Mouse (Mus musculus): Measurements from ENCODE around the gene Tor4a. TPM values are rescaled to one million over a fixed set of nuclear protein-coding genes. Genes with fewer than 3 reads are reported as not detected.

The Tor4a gene
- polyA plus RNA-seq (2017; shearing (Covaris generic)): 100 to 1,000 TPM in 1 of 2 experiments, 10 to 100 TPM in 1; 82.2 to 121 TPM

DNA sequence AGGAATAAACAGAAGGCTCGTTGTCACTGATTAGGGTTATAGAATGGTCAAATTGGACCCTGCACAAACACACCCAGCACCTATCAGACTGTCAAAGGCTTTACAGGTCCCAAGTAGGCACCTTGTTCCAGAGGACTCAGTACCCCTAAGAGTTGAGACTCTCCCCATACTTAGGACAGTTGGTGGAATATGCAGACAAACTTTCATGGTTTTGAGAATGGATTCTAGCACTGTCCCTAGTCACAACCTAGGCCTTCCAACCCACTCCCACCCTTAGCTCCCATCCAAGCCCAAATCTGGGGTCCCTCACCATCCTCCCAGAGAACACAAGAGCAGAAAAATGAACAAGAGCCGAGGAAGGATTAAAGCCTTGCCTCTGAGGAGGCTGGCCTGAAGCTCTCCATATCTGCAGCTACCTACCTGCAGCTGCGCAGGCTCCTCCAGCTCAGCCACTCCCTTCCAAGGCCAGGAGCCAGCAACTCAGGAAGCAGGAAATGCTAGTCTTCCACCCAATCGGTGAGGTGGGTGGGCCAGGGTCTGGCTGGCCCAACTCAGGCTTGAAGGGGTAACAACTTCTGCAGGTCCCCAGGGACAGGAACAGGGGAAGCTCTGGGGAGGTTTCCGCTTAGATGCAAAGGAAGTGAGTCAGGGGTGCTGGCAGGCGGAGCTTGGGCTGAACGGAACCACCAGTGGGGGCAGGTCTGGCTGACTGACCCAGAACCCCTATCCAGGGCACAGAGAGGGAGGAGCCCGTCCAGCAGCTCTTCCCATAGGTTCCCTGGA lies at the start of gene Tor4a:
Tor4a (minus strand) TSS at position 715 of the 783 bp plus-strand sequence.

DNA sequence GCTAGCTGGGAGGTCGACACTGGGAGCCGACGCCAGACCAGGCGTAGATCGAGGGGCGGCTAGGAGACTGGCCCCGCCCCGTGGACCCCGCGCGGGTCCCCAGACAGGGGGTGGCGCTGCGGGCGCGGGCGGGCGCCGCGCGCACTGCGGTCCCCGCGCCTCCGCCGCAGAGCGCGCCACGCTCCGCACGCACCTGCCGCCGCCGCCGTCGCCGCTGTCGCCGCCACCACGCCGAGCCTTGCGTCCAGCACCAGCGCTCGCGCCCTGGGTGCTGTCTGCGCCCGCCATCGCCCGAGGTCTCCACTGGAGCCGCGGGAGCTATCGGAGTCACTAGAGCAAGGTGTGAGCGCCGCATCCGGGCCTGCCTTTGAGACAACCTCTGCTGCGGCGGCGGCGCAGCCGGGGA lies 45.4 kb upstream of the Tor4a start, which contains the start of the genes Rnf208 and Cysrt1:
Rnf208 (plus strand) TSS at position 155 of the 406 bp plus-strand sequence.
Cysrt1 (minus strand) TSS at position 352 of the 406 bp plus-strand sequence.

DNA sequence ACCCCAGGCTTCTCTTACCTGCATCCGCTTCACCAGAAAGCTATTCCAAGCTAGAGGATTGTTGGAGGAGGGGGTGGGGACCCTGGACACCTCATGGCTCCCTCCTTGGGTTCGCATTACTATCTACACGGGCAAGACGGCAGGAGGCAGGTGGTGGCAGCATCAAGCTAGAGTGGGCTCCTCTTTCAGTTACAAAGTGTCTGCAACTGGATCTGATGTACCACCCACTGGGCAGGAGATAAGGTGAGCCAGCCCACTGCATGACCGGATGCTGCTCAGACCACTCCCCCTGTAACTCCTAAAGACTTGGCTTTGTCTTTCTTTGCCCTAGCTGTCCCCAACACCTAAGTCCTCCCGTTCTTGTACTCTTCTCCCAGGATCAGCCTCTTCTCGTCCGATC lies 39.9 kb upstream of the Tor4a start, which contains the start of gene Rnf224:
Rnf224 (minus strand) TSS at position 174 of the 400 bp plus-strand sequence.

DNA sequence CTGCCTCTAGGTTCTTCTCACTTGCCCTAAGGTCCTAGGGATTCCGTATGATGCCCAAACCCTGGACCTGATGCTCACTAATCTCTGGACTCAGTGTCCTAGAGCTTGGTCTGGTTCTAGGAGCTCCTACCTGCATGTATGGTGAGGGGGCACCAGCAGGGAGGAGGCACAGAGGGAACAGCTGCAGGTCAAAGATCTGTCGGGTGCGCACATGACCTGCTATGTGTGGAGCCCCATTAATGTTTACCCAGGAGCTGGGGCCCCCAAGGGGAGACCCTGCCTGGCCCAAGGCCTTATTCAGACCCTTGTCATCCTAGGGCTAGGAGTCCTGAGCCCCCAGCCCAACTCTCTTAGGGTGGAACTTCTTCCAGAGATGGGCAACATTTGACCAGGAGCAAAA lies 37.4 kb upstream of the Tor4a start, which contains the start of gene Slc34a3:
Slc34a3 (minus strand) TSS at position 315 of the 400 bp plus-strand sequence.

DNA sequence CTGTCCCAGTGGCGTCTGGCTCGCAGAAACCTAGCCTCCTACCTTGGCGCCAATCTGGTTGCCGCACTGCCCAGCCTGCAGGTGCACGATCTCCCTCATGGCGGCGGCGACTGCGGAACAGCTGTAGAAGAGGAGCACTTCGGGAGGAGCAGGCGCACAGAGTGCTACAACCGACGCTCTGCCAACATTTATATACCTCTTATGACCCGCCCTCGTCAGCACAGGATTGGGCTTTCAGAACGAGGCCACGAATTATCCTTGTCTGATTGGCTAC lies 27.7 kb upstream of the Tor4a start, which contains the start of gene Tubb4b:
Tubb4b (minus strand) TSS at position 211 of the 274 bp plus-strand sequence.

DNA sequence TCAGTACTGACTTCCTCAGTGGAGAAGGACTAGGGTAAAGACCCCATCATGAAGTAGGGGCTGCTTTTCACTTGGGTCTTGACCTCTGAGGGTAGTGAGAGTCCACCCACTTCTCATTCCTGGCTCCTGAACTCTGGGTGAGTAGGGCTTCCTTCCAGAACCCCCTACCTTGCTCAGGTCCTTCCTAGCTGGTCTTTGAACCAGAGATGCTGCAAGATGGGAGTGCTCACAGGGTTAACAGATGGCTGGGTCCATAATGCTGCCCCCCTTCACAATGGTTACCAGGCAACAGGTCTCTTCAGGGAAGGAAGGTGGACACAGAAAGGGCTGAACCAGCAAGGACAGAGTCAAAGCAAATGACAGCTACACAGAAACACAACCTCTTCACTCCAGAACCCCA lies 21.8 kb upstream of the Tor4a start, which contains the start of gene Fam166a:
Fam166a (plus strand) TSS at position 301 of the 400 bp plus-strand sequence.

DNA sequence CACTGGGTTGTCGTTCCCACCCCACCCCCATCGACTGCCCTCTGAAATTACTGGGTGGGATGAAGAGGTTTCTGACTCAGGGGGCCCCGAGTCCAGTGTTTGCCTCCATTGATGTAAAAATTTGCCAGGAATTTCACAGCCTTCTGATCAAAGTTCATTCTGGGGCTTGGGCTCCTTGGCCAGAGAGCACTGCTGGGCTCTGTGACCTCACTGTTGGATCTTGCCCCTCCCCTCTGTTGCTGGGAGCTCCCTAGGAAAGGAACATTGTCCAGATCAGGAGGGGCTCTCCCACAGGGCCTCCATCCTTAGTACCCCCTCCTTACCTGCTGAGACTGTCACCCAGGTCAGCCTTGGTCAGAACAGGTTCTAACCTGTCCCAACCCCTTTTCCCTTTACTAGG lies 17.8 kb upstream of the Tor4a start, which contains the start of gene Stpg3:
Stpg3 (minus strand) TSS at position 194 of the 400 bp plus-strand sequence.

DNA sequence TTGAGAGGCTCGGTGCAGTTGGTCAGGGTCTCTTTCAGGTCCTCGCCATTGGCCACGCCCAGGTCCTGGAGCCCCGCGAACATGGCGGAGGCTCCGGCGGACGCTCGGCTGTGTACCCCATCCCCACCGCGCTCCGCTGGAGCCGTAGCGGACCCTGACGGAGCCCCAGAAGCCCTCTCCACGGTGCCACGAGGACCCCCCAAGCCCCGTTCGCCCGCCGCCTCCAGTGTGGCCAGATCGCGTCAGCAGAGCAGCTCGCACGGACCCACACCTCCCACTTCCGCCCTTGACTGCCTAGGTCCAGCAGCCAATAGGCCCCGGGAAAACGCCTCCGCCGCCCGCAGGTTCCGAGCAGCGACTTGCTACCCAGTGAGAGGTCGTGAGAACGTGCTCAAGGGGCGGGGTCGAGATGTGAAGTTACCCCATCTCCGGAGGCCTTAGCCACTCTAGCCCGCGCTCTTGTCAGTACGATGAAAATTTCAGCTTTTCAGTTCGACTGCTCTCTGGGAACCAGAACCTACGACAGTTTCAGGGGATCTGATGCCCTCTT lies 14.5 kb upstream of the Tor4a start, which contains the start of gene Nelfb:
Nelfb (minus strand) TSS at position 369 of the 550 bp plus-strand sequence.

DNA sequence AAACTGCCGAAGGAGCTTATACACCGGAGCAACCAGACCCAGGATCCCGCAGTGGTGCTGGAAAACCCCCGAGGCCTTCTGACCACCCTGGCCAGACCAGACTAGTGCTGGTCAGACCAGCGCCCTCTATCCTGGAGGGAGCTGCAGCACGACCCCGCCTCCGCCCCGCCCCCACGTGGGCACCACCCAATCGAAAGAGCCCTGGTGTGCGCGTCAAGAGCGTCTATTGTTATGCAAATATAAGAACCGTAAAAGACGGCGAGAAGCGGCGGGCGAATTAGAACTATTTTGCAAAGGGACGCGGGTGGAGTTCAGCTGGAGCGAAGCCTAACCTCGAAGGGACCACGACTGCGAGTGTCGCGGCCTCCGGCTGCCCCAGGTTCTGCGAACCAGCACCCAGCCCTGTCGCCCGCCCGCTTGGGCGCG lies 16.2 kb downstream of the Tor4a start, which contains the start of gene Nrarp:
Nrarp (plus strand) TSS at position 281 of the 426 bp plus-strand sequence.

Other genes with a start within 250 kb of the Tor4a start
- 10 to 100 TPM; 19.8 to 33.2 TPM for gene Zmynd19, start 247.1 kb downstream of the Tor4a start, polyA plus RNA-seq (2017; shearing (Covaris generic))
- 10 to 100 TPM; 23.9 to 30.5 TPM for gene Dph7, start 234.5 kb downstream of the Tor4a start, polyA plus RNA-seq (2017; shearing (Covaris generic))
- 100 to 1,000 TPM in 1 of 2 experiments, 10 to 100 TPM in 1; 80.0 to 119 TPM for gene Mrpl41, start 221.8 kb downstream of the Tor4a start, polyA plus RNA-seq (2017; shearing (Covaris generic))
- gene Pnpla7, start 220.9 kb downstream of the Tor4a start, polyA plus RNA-seq (2017; shearing (Covaris generic)): 10 to 100 TPM; 59.0 to 76.4 TPM
- 10 to 100 TPM; 31.8 to 38.7 TPM for gene Nsmf, start 142.5 kb downstream of the Tor4a start, polyA plus RNA-seq (2017; shearing (Covaris generic))
- gene Entpd8, start 116.6 kb downstream of the Tor4a start, polyA plus RNA-seq (2017; shearing (Covaris generic)): not detected
- gene Noxa1, start 101.7 kb downstream of the Tor4a start, polyA plus RNA-seq (2017; shearing (Covaris generic)): 1 to 10 TPM; 1.3 to 1.4 TPM
- 1 to 10 TPM; 3.6 to 4.7 TPM for gene Nrarp, start 16.1 kb downstream of the Tor4a start, polyA plus RNA-seq (2017; shearing (Covaris generic))
- 100 to 1,000 TPM; 104 to 121 TPM for gene Nelfb, start 14.6 kb upstream of the Tor4a start, polyA plus RNA-seq (2017; shearing (Covaris generic))
- not detected for gene Stpg3, start 17.8 kb upstream of the Tor4a start, polyA plus RNA-seq (2017; shearing (Covaris generic))
- under 1 TPM in 1 of 2 experiments, not detected in 1; 0.44 TPM for gene Fam166a, start 21.9 kb upstream of the Tor4a start, polyA plus RNA-seq (2017; shearing (Covaris generic))
- 100 to 1,000 TPM; 153 to 167 TPM for gene Tubb4b, start 27.8 kb upstream of the Tor4a start, polyA plus RNA-seq (2017; shearing (Covaris generic))
- gene Slc34a3, start 37.5 kb upstream of the Tor4a start, polyA plus RNA-seq (2017; shearing (Covaris generic)): under 1 TPM in 1 of 2 experiments, not detected in 1; 0.07 TPM
- under 1 TPM in 1 of 2 experiments, not detected in 1; 0.14 TPM for gene Rnf224, start 39.9 kb upstream of the Tor4a start, polyA plus RNA-seq (2017; shearing (Covaris generic))
- gene Rnf208, start 45.4 kb upstream of the Tor4a start, polyA plus RNA-seq (2017; shearing (Covaris generic)): 1 to 10 TPM; 1.2 to 4.3 TPM
- gene Cysrt1, start 45.6 kb upstream of the Tor4a start, polyA plus RNA-seq (2017; shearing (Covaris generic)): not detected
- gene AL732309.1, start 50.0 kb upstream of the Tor4a start, polyA plus RNA-seq (2017; shearing (Covaris generic)): 1 to 10 TPM; 2.1 to 9.4 TPM
- gene Tmem203, start 58.6 kb upstream of the Tor4a start, polyA plus RNA-seq (2017; shearing (Covaris generic)): 10 to 100 TPM; 31.0 to 41.1 TPM
- 10 to 100 TPM; 10.9 to 12.4 TPM for gene Tprn, start 65.7 kb upstream of the Tor4a start, polyA plus RNA-seq (2017; shearing (Covaris generic))
- 100 to 1,000 TPM; 140 TPM for gene Ssna1, start 75.6 kb upstream of the Tor4a start, polyA plus RNA-seq (2017; shearing (Covaris generic))
- gene Anapc2, start 75.6 kb upstream of the Tor4a start, polyA plus RNA-seq (2017; shearing (Covaris generic)): 10 to 100 TPM; 78.1 to 84.1 TPM
- not detected for gene Tmem210, start 91.3 kb upstream of the Tor4a start, polyA plus RNA-seq (2017; shearing (Covaris generic))
- not detected for gene Lrrc26, start 93.0 kb upstream of the Tor4a start, polyA plus RNA-seq (2017; shearing (Covaris generic))
- under 1 TPM; 0.10 to 0.39 TPM for gene Grin1, start 122.3 kb upstream of the Tor4a start, polyA plus RNA-seq (2017; shearing (Covaris generic))
- 10 to 100 TPM; 17.2 to 17.6 TPM for gene Man1b1, start 135.5 kb upstream of the Tor4a start, polyA plus RNA-seq (2017; shearing (Covaris generic))
- 10 to 100 TPM; 13.0 to 16.1 TPM for gene Dpp7, start 159.5 kb upstream of the Tor4a start, polyA plus RNA-seq (2017; shearing (Covaris generic))
- 10 to 100 TPM; 50.7 to 71.9 TPM for gene Uap1l1, start 168.8 kb upstream of the Tor4a start, polyA plus RNA-seq (2017; shearing (Covaris generic))
- gene Sapcd2, start 175.4 kb upstream of the Tor4a start, polyA plus RNA-seq (2017; shearing (Covaris generic)): 1 to 10 TPM; 4.3 to 6.6 TPM
- gene Entpd2, start 199.0 kb upstream of the Tor4a start, polyA plus RNA-seq (2017; shearing (Covaris generic)): under 1 TPM in 1 of 2 experiments, not detected in 1; 0.17 TPM
- 1 to 10 TPM; 1.1 to 4.0 TPM for gene Npdc1, start 202.5 kb upstream of the Tor4a start, polyA plus RNA-seq (2017; shearing (Covaris generic))
- gene Fut7, start 226.4 kb upstream of the Tor4a start, polyA plus RNA-seq (2017; shearing (Covaris generic)): 10 to 100 TPM; 13.1 to 35.9 TPM
- 10 to 100 TPM; 20.5 to 67.6 TPM for gene Abca2, start 231.8 kb upstream of the Tor4a start, polyA plus RNA-seq (2017; shearing (Covaris generic))